Mouse (Mus musculus) kidney, adult 9 months (tissue): Measurements from ENCODE around the gene Tmem94.

ENCODE experiments used
- DNase-seq: peaks from one replicate; pipeline ENCODE4 v3.0.0; 2022

The Tmem94 gene

DNA sequence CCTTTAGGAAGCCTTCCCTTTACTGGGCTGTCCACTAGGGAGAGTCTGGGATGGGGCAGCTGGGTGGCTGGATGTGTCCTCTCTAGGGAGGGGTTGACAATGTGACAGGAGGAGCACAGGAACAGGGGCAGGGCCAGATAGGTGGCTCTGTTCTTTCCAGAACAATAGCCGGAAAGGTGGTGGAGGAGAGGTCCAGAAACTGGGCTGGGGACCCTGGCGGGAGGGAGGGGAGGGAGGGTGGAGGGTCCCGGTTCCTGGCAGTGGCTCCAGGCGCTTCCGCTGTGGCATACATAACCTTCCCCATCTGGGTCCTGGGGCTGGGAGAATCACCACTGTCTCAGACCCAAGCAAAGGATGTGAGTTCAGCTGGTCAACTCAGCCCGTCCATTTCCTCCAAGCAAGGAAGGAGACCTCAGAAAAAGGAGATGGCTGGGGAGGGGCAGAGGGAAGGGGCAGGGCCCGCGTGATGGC is 44.1 kb downstream of the Tmem94 start:
- DNase-seq = peak; percentile 76

DNA sequence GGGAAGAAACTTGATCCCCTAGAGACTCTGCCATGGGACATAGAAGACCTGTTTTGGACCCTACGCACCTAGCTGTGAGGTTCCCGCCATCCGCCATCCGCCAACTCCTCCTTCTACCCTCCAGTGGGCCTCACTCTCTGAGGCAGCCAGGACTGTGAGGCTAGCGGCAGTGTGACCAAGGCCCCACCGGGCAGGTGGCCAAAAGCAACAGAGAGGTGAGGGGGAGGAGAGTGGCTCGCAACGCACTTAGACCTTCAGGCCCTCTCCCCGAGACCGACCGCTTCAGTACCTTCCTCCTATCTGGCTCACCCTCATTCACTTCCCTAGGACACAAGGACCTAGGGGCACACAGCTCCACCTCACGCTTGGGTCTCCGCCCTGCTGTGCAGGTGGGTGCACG is 45.1 kb downstream of the Tmem94 start:
- DNase-seq = peak; percentile 84

DNA sequence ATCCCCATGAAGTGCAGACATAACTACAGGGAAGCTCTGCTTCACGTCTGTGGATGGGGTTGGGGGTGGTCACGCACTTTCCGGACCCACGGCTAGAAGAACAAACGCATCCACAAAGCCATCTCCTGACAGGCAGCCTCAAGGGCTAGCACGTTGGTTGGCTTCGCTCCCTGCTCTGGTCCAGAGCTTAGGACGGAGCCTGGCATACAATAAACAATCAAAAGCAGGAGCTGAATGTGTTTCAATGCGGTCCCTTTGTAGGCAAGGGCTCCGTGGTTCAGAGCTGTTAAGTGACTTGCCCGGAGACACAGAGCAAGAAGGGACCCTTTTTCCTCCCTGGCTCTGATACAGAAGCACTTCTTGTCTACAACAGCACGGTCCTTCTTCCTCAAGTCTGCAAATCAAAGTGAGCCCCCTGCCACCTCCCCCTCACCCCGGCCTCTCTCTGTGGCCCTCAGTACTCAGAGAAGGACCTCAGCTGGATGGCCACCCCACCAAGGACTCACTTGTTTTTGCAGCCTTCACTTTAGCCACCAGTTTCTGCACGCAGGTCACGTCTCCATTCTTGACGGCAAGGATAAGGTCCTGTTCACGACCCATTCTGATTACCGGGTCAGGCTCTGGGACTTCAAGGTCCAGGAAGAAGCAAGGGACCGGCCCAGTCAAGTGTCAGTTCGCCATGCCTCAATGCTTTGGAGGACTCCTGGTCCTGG is 46.3 kb downstream of the Tmem94 start:
- no peak for DNase-seq

DNA sequence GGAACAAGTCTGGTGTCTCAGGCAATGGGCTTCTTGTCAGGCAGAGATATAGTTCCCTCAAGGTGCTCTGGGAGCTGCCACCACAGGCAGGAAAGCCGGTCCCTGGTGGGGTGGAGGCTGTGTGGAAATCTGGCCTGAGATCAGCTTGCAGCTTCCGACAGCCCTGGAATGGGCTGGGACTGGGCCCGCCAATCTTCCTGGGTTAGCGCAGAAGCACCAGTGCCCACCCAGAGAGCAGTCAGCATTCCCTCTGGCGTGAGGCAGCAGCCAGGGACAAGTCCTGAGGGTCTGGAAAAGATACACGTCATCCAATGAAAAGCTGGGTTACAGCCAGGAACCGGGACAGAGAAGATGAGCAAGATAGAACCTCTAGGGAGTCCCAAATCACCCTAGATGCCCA is 46.9 kb downstream of the Tmem94 start:
- peak; percentile 65 for DNase-seq

DNA sequence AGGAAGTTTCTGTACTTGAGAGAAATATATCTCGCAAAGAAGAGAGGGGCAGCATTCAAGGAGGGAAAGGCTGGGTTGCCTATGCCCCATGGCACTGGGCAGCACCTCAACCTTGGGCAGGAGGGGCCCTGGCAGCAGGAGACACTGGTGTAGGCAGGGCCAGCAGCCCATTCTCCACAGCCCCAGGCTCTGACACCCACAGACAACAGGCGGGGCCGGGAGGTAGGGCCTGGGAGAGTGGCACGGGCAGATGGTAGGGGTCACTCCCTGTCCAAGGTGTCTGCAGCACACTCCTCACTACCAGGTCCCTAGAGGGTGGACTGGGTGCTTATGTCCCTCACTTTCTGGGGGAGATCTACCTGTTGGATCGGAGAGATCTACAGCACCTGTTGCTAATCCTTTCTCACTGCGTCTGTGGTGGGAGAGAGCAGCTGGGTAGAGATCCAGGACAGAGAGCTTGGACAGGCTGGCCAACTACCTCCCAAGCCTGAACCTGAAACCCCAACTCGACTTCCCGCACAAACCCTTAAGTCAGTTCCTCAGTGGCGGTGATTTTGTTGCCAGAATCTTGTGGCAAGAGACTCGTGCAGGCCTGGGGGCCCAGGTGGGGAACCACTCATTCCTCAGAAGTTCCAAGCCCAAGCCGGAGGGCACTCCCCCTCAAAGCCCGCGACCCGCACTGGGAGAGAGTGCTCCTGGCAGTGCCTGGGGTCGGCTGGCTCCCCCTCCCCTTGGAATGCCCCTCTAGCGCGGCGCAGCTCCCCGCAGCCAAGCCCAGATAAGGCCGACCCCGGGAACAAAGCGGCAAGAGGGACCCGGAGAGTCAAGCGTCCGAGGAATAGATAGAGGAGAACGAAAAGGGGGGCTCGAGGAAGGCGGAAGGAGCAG is 47.5 kb downstream of the Tmem94 start:
- DNase-seq = no peak

DNA sequence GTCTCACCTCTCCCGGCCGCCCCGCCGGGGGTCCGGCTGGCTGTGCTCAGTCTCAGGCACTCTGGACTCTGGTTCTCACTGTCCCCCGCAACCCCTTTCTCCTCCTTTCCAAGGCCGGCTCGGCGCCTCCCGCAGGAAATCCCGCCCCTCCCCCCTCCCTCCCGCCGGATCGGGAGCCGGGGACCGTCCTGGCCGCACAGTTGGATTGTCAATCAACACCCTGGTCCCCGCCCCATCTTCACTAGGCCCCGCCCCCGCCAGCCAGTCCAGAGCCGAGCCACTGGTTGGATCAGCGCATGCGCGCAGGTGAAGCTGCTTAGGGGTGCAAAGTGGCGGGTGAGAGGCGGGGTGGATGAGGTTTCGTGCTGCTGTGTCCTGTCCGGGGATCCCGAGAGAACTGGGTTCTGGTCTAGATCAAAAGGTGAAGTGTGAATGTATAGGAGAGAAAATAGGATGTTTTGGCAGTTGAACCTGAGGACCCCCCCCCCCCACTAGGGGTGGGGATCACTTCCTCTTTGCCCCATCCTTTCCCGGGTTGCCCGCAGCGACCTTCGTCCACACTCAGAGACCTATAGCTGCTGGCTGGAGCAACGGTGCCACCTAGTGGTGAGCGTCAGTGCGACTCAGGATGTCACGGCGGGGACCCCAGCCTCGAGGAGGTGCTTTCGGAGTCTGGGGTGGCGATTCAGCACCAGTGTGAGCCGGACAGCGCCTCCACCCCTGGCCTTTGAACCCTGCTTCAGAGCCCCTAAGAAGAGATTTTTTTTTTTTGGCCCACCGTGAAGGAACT is 48.5 kb downstream of the Tmem94 start, which contains the start of gene Caskin2:
Gene Caskin2 (minus strand): TSS at position 133 of the 790 bp plus-strand sequence.
- DNase-seq = peak; percentile 97

DNA sequence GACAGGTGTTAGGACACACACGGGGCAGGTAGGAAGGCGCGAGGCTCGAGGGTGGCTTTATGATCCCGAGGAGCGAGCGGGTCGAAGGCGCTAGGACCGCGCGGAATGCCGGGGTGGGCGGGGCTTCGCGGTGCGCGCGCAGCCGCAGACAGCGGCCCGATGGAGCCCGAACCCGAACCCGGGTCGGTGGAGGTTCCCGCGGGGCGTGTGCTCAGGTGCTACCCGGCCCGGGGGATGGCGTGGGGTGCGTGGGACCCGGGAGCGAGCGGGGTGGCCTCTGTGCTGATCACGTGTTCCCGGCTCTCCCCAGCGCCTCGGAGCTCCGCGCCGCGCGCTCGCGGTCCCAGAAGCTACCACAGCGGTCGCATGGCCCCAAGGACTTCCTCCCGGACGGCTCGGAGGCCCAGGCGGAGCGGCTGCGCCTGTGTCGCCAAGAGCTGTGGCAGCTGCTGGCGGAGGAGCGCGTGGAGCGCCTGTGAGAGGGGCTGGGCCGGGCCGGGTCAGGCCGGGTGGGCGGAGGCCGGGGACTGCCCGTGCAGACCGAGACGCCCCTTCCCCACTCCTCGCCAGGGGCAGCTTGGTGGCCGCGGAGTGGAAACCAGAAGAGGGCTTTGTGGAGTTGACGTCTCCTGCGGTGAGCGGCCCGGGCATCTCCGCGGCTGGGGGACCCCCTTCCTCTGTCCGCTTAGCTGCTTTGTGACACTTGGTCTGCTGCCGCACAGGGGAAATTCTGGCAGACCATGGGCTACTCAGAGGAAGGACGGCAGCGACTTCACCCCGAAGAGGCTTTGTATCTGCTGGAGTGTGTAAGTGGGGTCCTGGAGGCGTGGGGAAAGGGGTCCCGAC is 49.6 kb downstream of the Tmem94 start, which contains the start of gene Tsen54:
Gene Tsen54 (plus strand): TSS at position 120 of the 846 bp plus-strand sequence.
- peak; percentile 87 for DNase-seq

DNA sequence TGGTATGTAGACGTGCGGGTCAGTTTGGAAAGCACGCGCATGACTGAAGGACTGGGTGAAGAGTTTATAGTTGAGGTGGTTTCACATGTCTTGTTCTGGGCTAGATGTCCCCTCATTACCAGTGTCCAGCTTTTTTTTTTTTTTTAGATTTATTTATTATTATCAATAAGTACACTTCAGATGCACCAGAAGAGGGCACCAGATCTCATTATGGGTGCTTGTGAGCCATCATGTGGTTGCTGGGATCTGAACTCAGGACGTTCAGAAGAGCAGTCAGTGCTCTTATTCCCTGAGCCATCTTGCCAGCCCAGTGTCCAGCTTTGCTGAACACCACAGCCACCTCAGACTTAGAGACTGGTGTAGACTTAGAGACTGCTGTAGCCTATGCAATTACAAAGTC is 52.1 kb downstream of the Tmem94 start:
- DNase-seq = no peak

DNA sequence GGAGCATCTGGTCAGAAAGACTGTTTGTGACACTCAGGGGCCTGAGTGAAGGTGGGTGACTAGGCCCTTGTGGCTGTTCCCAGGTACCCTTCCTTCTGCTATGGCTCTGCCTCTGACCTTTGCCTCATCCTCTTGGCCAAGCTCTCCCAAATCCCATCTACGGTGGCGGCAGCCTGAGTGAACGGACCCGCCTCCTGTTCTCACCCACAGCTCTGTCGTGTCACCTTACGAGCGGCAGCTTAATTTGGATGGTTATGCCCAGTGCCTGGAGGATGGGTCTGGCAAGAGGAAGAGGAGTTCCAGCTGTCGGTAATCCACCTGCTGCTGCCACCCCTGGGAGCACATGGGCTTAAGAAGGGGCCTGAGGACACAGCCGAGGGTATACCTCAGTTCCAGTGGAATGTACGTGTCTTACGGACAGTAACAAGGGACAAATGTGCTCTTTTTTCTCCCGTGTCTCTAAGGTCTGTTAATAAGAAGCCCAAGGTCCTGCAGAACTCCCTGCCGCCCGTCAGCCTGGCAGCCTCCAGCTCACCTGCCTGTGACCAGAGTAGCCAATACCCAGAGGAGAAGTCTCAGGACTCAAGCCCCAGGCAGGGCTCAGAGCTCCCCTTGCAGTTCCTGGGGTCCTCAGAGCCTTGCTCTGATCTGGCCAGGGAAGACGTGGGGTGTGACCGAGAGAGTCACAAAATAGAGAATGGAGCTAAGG is 54.8 kb downstream of the Tmem94 start:
- peak; percentile 58 for DNase-seq

DNA sequence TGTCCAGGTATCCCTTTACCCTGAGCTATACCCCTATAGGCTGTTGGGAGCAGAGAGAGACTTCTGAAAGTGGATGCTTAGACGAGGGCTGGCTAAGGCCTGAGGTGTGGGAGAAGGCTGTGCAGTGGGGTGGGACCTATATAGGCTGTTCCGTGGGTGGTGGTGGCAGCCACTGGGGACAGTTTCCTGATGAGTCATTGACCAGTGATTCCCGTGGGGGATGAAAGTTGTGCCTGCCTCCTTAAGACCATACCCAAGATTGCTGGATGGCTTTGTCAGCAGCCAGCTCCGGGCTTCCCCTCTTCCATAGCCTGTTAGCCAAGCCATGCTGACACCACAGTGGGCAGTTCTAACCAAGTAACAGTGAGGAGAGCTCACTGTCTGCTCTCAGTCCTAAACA is 55.8 kb downstream of the Tmem94 start:
- DNase-seq = no peak

DNA sequence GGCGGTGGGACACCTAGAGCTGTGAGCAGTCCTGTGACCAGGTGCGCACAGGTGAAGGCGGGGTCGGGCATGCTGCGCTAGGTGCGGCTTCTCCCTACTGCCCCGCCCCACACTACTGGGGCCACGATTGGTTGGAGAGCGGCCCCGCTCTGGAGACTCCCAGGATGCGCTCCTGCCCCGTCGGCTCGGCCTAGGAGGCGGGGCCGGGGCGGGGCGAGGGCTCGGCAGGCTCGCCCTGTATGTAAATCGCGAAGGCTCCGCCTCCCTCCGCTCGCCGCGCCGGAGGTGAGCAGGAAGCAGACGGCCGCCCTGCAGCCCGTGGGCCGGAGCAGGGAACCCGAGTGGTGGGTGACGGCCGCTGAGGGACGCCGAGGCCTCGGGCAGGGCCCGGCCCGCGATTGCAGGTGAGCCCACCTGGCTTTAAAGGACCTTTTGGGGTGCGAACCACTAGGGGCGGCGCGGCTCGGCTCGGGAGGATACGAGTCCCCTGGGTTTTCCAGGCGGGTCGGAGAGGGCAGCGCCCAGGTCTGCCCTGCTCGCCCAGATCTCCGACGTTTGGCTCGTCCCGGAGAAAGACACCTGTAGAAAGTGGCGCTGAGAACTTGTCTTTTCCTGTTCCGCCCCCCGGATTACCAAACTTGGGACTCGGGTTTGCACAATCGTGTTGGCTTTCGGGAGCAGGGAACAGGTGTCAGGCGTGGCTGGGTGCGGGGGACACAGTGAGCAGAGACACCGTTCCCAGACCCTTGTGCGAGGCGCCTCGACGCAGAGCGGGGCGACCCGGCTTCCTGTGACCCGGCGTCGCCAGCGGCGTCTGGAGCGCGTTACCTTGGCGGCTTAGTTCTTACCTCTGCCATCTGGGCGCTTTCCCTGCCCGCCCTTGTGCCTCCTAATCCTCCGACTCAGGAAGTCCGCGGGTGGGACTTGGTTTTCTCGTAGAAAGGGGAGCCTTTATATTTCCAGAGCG is 58.8 kb downstream of the Tmem94 start, which contains the start of gene Llgl2:
Gene Llgl2 (plus strand): TSS at position 276 of the 967 bp plus-strand sequence.
- DNase-seq = peak; percentile 95

DNA sequence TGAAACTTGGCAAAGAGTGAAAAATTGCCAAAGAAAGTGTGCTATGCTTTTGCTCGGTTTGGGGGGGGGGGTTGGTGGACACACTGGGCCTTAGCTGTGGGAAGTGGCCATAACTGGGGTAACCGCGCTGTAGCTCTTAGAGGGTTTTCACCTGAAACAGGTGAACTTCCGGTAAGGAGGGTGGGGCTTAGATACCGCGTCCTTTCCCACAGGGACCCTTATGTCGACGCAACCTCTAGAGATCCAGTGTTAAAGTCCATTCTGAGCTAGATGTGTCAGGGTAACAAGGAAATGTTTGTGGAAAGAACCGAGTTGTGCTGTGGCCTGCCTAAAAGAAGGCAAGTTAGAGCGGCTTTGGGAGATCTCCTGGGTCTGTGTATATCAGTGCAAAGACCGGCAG is 59.6 kb downstream of the Tmem94 start:
- no peak for DNase-seq

DNA sequence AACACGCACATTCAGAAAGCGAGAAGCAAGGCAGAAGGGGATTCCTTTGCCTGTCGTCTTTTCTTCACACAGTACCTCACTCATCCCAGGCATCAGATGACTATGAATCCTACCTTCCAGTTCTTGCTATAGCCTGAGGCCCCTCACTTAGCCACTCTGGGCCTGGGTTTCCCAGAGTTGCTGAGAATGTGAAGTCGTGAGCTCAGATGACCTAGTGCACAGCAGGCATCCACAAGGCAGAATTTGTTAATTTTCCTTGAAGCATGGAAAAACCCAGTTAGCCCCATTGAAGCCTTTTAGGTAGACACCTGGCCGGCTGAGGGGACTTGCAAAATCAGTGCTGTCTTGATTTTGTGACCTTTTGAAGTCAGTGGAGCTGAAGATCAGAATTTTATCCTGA is 61.3 kb downstream of the Tmem94 start:
- DNase-seq = no peak

DNA sequence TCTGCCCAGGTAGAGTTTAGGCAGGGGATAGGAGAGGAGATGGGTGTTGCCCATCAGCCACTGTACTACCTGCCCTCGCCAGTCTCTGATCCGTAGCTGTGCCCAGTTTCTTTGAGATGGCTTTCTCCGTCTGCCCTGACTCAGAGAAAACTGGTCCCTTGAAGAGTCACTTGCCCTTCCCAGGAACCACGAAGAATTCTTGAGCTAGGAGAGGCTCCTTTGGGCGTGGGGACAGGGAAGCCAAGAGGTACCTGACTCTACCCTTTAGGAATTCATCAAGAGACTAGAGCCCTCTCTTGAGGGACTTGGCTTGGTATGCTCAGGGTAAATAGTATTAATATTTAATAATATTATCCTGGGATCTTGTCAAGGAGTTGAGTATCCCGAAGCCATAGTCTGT is 62.4 kb downstream of the Tmem94 start:
- DNase-seq = no peak

DNA sequence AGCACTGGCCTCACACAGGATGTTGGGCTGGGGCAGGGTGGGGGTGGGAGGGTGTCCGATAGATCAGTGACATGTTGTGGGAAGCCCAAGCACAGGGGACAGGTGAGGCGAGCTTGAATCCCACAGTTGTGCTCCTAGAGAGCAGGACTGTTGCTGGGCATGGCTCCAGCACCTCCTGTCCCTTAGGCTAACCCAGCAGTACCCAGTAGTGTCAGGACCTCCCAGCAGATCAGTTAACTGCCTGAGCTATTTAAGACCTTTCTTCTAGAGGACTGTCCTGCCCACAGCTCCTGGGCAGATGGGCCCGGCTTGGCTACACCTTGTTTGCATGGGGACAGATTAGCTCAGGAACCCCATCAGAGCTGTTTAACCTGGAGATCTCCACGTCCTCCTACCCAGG is 63.8 kb downstream of the Tmem94 start:
- DNase-seq = no peak

DNA sequence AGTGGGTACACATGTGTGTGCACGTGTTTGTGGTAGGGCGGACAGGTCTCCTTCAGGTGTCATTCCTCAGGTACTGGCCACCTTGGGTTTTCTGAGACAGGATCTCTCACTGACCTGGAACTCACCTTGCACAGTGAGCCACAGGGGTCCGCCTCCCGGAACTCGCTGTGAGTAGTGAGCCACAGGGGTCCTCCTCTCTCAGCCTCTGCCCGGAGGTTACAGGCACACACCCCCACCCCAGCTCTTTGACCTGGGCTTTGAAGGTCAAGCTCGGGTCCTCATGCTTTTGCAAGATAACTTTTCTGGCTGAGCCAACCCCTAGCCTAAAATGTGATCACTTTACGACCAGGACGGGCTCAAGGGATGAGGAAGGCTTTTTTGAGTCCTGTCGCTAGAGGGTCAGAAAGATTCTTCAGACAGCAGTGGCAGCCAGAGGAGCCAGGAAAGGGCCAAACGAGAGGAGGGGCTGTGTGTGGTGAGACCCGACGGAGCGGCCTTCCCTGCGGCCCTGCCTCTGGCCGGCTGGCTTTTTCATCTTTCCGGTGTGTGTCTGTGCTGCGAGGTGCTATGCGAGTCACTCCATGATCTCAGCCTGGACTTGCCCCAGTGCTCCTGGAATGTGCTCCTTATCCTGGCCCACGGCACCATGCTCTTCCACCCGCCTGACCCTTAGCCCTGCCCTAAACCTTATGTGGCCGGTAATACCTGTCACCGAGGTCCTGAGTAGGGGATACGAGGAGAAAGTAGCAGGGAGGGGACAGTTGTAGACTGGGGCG is 65.5 kb downstream of the Tmem94 start:
- peak; percentile 74 for DNase-seq

DNA sequence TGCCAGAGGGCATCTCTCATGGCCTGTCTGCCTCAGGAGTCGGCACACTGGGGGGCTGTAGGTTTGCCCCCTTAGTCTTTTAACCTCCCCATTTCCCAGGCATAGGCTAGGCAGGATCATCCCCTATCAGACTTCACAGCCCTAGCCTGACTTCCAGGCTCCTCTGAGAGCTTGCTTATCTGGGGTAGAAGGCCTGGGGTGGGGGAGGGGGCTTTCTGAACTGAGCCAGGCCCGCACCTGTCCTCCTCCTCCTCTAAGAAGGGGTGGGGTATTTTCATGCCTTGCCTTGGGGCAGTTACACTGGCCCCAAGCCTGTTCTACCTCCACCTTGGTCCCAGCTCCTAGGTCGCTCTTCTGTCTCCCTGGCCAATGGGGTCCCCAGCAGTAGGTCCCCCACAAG is 66.3 kb downstream of the Tmem94 start:
- DNase-seq = no peak

DNA sequence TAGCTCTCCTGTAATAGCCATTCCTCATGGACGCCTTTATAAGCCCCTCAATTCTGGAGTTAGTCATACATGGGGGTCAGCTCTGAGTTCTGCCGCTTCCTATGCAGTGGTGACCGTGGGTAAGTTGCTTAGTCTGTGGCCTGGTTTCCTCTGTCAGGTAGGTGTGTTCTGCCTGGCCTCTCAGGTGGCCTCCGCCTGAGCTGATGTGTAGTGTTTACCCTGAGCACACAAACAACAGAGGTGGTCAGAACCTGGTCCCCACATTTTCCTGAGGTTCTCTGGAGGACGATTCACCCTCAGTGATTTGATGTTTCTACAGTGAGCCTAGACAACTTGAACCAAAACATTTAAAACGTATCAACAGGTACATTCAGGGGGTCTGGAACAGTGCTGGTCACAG is 66.8 kb downstream of the Tmem94 start:
- no peak for DNase-seq

DNA sequence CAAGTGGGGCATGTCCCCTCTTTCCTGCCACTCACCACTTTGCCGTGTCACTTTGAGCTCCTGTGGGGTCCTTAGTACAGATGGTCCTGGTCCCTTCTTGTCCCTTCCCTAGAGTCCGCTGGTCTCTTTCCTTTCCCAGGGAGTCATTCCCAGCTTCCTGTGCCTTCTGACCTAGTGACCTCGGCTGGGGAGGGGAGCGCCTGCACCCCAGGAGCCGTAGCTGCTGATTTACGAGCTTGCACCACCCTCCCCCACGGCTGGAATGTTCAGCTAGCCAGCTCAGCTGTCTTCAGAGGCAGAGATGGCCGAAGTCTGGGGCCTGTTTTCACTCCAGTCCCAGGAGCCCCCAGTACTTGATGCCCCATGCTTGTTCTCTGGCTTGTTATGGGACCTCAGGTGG is 67.3 kb downstream of the Tmem94 start:
- peak; percentile 95 for DNase-seq
